Mouse (Mus musculus): Measurements from ENCODE around the gene Lrp2.

DNA sequence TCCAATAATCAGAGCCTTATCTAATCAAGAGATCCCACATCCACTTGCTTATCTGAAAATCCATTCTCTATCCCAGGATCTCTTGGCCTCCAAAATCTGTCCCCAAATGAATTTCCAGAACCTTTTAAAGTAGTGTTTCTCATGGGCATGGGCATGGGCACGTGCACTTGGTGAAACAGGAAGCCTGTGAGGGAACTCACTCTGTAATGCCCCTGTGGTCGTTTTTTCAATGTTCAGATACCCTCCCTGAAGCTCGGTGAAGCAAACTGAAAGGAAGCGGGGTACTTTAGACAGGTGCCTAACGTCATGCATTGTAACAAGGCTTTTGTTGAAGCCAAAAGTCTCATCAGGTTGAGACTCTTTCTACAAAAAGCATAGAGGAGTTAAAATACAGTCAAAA lies 23.1 kb downstream of the Lrp2 start:
- TF ChIP-seq CTCF (IDR thresholded peaks at IDR 0.05; ENCODE audit: borderline replicate concordance, insufficient read depth, low read length) (no peak), POLR2A (IDR thresholded peaks at IDR 0.05; ENCODE audit: low read depth, low read length) (no peak)

Measured in embryonic fibroblast, embryonic 13.5 days (primary cell).